Mouse (Mus musculus): Measurements from ENCODE around the gene Galk1.

The Galk1 gene

GRCm38 (mm10) chr11:116009661-116010060, 2.9 kb downstream of the Galk1 start:
- no peak for DNase-seq

- DNase-seq = no peak
Measured at GRCm38 (mm10) chr11:116008832-116009375, 3.6 kb downstream of the Galk1 start.

GRCm38 (mm10) chr11:116008411-116008810, 4.1 kb downstream of the Galk1 start:
- no peak for DNase-seq

GRCm38 (mm10) chr11:116007095-116007850, 5.2 kb downstream of the Galk1 start:
- no peak for DNase-seq

- DNase-seq = no peak
Measured at GRCm38 (mm10) chr11:116005701-116006419, 6.7 kb downstream of the Galk1 start.

- DNase-seq = peak; percentile 65 to 70
Measured at GRCm38 (mm10) chr11:116004840-116005700, 7.4 kb downstream of the Galk1 start.

GRCm38 (mm10) chr11:116004186-116004823, 8.2 kb downstream of the Galk1 start:
- DNase-seq = no peak

- no peak for DNase-seq
Measured at GRCm38 (mm10) chr11:116002894-116003293, 9.6 kb downstream of the Galk1 start.

- DNase-seq = no peak
Measured at GRCm38 (mm10) chr11:116001725-116002124, 10.8 kb downstream of the Galk1 start.

GRCm38 (mm10) chr11:116000607-116001006, 11.9 kb downstream of the Galk1 start:
- no peak for DNase-seq

- DNase-seq = peak; percentile 84
Measured at GRCm38 (mm10) chr11:115999538-116000143, 12.9 kb downstream of the Galk1 start.

- no peak for DNase-seq
Measured at GRCm38 (mm10) chr11:115999027-115999426, 13.5 kb downstream of the Galk1 start.

- no peak for DNase-seq
Measured at GRCm38 (mm10) chr11:115997662-115998061, 14.9 kb downstream of the Galk1 start.

GRCm38 (mm10) chr11:115997047-115997446, 15.5 kb downstream of the Galk1 start:
- DNase-seq = no peak

- DNase-seq = no peak
Measured at GRCm38 (mm10) chr11:115995256-115995655, 17.3 kb downstream of the Galk1 start.

GRCm38 (mm10) chr11:115992098-115992497, 20.4 kb downstream of the Galk1 start:
- DNase-seq = no peak

- no peak for DNase-seq
Measured at GRCm38 (mm10) chr11:115989686-115990085, 22.8 kb downstream of the Galk1 start.

- DNase-seq = no peak
Measured at GRCm38 (mm10) chr11:115983291-115983690, 29.2 kb downstream of the Galk1 start.

- DNase-seq = no peak
Measured at GRCm38 (mm10) chr11:115982472-115982871, 30.0 kb downstream of the Galk1 start.

- DNase-seq = no peak
Measured at GRCm38 (mm10) chr11:115975544-115975943, 37.0 kb downstream of the Galk1 start.

- no peak for DNase-seq
Measured at GRCm38 (mm10) chr11:115975083-115975420, 37.5 kb downstream of the Galk1 start.

Data from B cell, adult 2 months (primary cell).